Mouse (Mus musculus): Measurements from ENCODE around the gene Zswim1.
A peak's percentile ranks its signal among the peaks of the same experiment; 100 is the strongest.
"Not testable (repeated sequence)": the region's sequence is repeated elsewhere in the genome, so short reads cannot be mapped to it uniquely, and the experiment has no call there.

Zswim1 gene

DNA sequence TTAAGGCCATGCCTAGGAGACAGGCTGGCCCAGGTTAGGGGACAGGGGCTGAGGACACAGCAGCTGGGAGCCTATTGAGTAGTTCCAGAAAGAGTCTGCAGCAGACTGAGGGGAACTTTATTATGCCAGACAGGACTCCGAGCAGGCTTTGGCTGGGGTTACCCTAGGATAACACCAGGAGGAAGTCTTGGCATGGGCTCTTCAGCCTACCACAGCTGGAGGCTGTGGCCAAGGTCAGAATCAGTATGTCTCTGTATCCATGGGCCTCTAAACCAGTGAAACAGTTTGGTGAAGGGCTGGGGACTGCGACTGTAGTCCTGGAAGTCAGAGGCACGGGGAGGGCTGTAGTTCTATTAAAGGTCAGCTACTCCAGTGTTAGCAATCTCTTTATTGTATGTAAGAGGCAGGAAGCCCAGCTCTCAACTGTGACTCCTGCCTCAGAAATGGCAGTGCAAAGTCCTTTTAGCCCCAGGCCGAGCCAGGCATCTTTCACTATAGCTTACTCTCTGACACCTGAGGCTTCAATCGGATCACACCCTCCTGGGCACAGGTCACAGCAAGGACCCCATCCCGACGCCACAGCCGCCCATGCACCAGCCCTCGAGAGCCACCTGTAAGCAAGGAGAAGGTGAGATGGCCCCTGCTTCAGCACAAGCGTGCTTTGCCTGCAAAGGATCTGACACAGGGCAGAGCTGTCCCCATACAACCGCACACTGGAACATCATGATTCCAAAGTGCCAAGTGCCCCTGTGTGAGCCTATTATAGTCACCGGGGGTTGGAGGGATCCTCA lies 29.9 kb upstream of the Zswim1 start:
- DNase-seq (ENCODE audit: low spot score in 2 of 2), result no peak

DNA sequence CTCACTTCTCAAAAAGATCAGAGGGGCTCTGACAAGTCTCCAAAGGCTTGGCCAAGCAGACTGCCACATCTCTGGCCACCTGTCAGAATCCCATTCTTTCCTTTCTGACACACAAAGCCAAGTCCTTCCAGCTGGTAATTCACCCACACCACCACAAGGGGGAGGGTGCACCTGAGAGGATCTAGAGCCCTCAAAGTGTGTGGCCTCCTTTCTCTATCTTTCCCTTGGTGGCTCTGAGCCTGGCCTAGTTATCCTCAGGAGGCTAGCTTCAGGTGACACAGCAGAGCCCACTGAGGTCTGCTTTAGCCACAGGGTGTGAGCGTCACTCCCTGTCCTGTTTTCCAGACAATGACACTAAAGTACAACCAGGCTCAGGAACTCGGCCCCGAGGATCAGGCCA lies 29.2 kb upstream of the Zswim1 start:
- no peak for DNase-seq (ENCODE audit: low spot score in 2 of 2)

- no peak for DNase-seq (ENCODE audit: low spot score in 2 of 2)
These were observed 28.7 kb upstream of the Zswim1 start for GRCm38 (mm10) chr2:164793772-164794171.

DNA sequence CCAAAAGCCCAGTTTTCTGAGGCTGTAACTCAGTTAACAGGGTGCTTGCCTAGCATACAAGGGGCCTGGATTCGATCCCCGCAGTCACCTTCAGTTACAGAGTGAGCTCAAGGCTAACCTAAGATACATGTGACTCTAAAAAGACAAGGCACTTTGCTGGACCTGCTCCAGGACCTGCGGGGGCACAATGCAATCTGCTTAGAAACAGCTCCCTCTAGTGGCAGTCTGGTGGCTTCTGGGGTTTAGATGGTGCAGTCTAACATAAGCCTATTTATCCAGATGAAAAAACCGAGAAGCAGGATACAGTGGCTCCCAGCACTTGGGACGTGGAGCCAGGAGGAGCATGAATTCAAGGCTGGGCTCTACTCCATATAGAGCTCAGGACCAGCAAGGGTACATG lies 28.2 kb upstream of the Zswim1 start:
- peak; percentile 72 to 79 for DNase-seq (ENCODE audit: low spot score in 2 of 2)

DNA sequence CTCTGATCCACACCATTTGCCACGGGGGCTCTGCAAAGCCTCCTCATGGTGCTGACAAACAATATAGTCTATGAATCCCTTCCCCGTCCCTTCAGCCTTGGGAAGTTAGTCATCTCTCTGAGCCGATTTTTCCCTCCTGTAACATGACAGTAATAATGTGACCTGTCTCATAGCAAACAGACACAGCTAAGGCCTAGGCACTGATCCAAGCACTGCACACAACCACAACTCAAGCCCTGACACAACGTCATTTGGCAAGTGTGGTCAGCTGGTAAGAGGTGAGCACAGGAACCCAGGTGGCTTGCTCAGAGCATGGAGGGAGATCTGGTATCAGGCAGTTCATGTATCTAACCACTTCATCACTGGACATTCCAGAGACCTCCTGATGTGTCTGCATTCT lies 26.6 kb upstream of the Zswim1 start:
- no peak for DNase-seq (ENCODE audit: low spot score in 2 of 2)

GRCm38 (mm10) chr2:164798554-164798953 lies 23.9 kb upstream of the Zswim1 start:
- not testable (repeated sequence) for DNase-seq (ENCODE audit: low spot score in 2 of 2)

- no peak for DNase-seq (ENCODE audit: low spot score in 2 of 2)
These were observed 22.1 kb upstream of the Zswim1 start for GRCm38 (mm10) chr2:164800252-164801004.

DNA sequence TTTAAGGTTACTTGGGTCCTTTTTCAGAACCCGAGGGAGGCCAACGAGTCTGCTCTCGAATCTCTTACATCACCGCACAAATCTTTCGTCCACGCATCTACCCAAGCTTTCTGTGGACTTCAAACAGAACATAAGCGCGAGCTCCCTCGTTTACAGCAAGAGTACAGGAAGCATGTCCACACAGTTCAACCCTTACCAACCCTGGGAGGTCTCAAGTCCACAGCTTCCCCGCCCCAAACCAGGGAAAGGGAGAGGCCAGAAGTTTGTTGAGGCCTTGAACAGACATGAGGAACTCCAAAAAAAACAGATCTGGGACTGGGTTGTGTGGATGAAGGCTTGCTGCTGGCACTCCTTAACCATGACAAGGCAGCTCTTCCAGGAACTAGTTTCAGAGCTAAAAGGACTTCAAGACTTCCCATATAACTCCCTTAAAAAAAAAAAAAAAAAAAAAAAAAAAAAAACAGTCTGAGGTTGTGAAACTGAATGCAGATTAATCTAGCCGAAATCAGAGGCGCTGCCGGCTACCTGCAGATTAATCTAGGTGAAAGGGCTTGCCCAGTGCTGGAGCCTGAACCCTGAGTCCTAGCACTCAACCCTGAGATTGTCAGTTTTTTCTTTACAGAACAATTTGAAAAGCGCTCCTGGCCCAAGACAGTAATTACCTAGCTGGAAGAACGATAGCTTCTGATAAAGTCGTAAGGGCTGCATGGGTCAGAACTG lies 19.1 kb upstream of the Zswim1 start:
- no peak for DNase-seq (ENCODE audit: low spot score in 2 of 2)

- no peak for DNase-seq (ENCODE audit: low spot score in 2 of 2)
These were observed 18.6 kb upstream of the Zswim1 start for GRCm38 (mm10) chr2:164803921-164804313.

DNA sequence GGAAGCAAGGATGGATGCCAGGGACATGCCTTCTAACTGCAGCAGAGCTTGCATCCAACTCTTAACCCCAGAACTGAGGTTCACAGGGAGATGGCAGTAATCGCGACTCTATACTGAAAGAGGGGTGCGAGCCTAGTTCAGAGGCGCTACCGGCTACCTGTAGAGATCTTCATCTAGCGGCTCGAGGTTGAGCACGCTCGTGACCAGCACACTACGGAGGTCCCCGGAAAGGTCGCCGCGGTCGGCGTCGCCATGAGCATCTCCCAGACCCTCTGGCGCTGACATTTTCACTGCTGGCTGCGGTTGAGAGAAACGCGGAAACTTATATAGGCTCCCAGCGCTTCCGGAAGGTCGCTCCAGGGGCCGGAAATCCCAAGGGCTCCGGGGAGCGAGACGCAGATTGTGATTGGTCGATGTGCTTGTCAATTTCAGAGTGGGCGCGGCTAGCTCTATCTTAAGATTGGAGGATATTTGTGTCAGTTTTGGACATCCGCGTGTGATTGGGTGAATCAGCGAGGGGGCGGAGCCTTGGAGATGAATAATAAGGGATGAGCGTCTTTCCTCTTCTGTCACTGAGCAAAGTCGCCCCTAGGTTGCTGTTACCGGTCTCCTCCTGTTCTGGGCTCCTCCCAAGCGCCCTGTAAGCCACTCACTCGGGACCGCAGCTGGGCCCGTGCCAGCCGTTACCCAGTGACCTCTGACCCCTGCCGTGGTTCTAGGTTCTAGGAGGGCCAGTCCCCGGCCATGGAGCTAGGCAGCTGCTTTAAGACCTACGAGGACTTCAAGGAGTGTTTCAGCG lies 17.8 kb upstream of the Zswim1 start, which contains the start of the genes Acot8 and Zswim3:
Acot8 (minus strand) TSS at position 350 of the 799 bp plus-strand sequence.
Zswim3 (plus strand) TSS at position 566 of the 799 bp plus-strand sequence.
- DNase-seq (ENCODE audit: low spot score in 2 of 2), result peak; percentile 98 to 99

DNA sequence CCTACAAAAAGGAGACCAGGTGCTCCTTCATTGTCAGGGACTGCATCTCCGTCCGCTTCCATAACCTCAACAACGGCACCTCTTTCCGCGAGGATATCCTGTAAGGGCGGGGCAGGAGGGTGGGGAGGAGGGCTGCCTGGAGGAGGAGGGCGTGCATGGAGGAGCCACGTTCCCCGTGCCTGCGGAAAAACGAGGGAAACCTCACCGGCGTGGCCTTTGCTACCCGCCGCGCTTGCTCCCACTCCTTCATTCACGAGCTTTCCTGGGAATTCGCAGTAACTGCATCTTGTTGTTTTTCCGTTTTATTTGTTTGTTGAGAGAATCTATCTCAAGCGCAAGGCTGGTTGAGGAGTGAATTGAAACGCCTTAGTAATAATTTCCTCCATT lies 17.2 kb upstream of the Zswim1 start:
- no peak for DNase-seq (ENCODE audit: low spot score in 2 of 2)

DNA sequence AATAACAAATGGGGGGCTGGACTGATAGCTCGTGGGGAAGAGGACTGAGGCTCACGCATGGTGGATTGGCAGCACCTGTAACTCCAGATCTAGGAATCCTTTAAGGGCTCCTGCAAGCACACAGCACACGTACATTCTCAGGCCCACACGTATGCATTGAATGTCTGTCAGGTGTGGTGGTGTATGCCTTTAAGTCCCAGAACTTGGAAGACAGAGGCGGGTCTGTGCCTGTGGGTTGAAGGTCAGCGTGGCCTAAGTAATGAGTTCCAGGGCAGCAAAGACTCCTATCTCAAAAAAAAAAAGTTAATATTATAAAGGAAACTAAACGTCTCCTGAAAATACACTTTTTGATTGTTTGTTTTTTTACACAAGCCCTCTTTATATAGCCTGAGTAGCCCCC lies 15.9 kb upstream of the Zswim1 start:
- no peak for DNase-seq (ENCODE audit: low spot score in 2 of 2)

GRCm38 (mm10) chr2:164813557-164813956 lies 8.9 kb upstream of the Zswim1 start:
- DNase-seq (ENCODE audit: low spot score in 2 of 2), result no peak

GRCm38 (mm10) chr2:164815348-164815747 lies 7.1 kb upstream of the Zswim1 start:
- no peak for DNase-seq (ENCODE audit: low spot score in 2 of 2)

GRCm38 (mm10) chr2:164815821-164816220 lies 6.7 kb upstream of the Zswim1 start:
- no peak for DNase-seq (ENCODE audit: low spot score in 2 of 2)

DNA sequence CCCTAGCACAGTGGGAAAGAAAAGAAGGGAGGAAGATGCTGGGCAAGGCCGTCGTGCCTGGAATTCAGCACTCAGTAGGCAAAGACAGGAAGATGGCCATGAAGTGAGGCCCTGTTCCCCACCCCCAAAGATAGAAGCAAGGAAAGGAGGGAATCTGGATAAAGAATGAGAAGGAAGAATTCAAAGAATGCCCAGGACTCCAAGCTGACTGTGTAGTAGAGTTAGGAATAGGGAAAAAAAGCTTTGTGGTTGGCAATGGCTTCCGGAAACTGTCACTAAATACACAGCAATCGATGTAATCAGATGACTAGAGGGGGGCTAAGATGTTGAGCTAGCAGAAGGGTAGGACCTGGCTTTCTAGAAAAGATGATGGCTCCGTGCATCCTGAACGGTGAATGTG lies 5.3 kb upstream of the Zswim1 start:
- no peak for DNase-seq (ENCODE audit: low spot score in 2 of 2)

- DNase-seq (ENCODE audit: low spot score in 2 of 2), result no peak
These were observed 4.8 kb upstream of the Zswim1 start for GRCm38 (mm10) chr2:164817703-164818102.

GRCm38 (mm10) chr2:164821060-164821459 lies 1.4 kb upstream of the Zswim1 start:
- no peak for DNase-seq (ENCODE audit: low spot score in 2 of 2)

DNA sequence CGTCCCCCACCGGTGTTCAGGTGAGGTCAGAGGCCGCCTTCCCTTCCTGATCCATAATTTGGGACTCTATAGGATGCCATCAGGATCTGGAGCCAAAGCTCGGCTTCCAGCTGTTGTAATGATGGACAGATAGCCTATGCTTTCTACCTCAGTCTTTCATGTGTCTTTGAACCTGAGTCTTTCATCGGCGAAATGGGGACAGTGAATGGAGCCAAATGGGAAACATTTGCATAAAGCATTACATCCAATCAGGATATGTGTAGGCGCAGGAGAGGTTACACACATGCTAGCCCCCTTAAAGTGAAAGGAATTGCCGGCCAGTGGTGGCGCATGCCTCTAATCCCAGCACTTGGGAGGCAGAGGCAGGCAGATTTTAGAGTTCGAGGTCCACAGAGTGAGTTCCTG lies 697 bp downstream of the Zswim1 start:
- DNase-seq (ENCODE audit: low spot score in 2 of 2), result no peak

GRCm38 (mm10) chr2:164823969-164824368 lies 1.5 kb downstream of the Zswim1 start:
- no peak for DNase-seq (ENCODE audit: low spot score in 2 of 2)

DNA sequence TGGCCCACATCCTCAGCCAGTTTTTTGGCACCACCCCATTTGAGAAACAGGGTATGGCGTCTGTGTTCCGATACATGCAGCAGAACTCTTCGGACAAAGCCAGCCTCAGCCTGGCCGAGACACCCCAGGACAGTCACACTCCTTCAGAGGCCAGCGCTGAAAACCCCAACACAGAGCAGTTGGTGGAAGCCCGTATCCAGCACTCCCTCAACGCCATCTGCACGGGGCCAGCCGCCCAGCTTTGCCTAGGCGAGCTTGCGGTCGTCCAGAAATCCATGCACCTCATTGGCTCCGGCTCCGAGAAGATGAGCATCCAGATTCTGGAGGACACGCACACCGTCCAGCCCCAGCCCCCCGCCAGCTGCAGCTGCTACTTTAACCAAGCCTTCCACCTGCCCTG lies 3.0 kb downstream of the Zswim1 start:
- no peak for DNase-seq (ENCODE audit: low spot score in 2 of 2)
